ENCODE assay signal across 12 mouse cellular contexts in genomic region chr2:163919581-163919980, GRCm38 (mm10). TPM values are rescaled to one million over a fixed set of nuclear protein-coding genes. Genes with fewer than 3 reads are reported as not detected.
DNase-seq lines count a peak whose midpoint lies in the region; ATAC-seq and TF ChIP-seq lines count a peak whose summit lies in the region.
"Had no signal": no experiment of that assay in that cellular context is flagged by ENCODE, and none has a peak within 500 bp of the region (broad histone marks: within the 10 kb centered on the region; RNA-seq: fewer than 3 reads in every experiment).

No protein-coding gene starts in this region.

- 74% methylated on average over 3 of the region's 3 CpGs for WGBS in forebrain, embryonic 12.5 days
- WGBS in forebrain, embryonic 16.5 days = 75% methylated on average over 3 of the region's 3 CpGs
- 76% methylated on average over 3 of the region's 3 CpGs for WGBS in hindbrain, embryonic 16.5 days
- WGBS in neural tube, embryonic 15.5 days = 69% methylated on average over 3 of the region's 3 CpGs

- H3K36me3 ChIP-seq in forebrain, embryonic 12.5 days (replicated peaks) = no peaks in the 10 kb centered on the region
- H3K36me3 ChIP-seq in forebrain, embryonic 16.5 days (ENCODE audit: control insufficient read depth, insufficient read depth) = no peaks in the 10 kb centered on the region
- no peaks in the 10 kb centered on the region for H3K36me3 ChIP-seq in hindbrain, embryonic 16.5 days (ENCODE audit: control insufficient read depth, insufficient read depth, low read length)
- no peaks in the 10 kb centered on the region for H3K36me3 ChIP-seq in neural tube, embryonic 15.5 days
- H3K36me3 ChIP-seq: intestine, embryonic 15.5 days; liver, embryonic 13.5 days had no signal

- no peak overlapping the region; the same call in 1 of the 2 replicates for H3K4me3 ChIP-seq in forebrain, embryonic 12.5 days (replicated peaks)
- no peak overlapping the region; the same call in 1 of the 2 replicates for H3K4me3 ChIP-seq in forebrain, embryonic 16.5 days (replicated peaks; ENCODE audit: low read length)
- H3K4me3 ChIP-seq in left cerebral cortex, adult 2 months = peak overlapping the region; percentile 55
- peak overlapping the region; percentile 78; the same call in 1 of the 2 replicates for H3K4me3 ChIP-seq in hindbrain, embryonic 16.5 days (ENCODE audit: low read length)
- H3K4me3 ChIP-seq in neural tube, embryonic 15.5 days (replicated peaks) = peak overlapping the region; percentile 80; the same call in 1 of the 2 replicates
- H3K4me3 ChIP-seq: erythroblast, embryonic 14.5 days had no signal

- H3K4me2 ChIP-seq in forebrain, embryonic 12.5 days = peak overlapping the region; percentile 96
- H3K4me2 ChIP-seq in forebrain, embryonic 16.5 days (ENCODE audit: low read length) = no peak overlapping the region; the same call in 1 of the 2 replicates
- H3K4me2 ChIP-seq in hindbrain, embryonic 16.5 days (ENCODE audit: low read length) = peak overlapping the region; percentile 80
- H3K4me2 ChIP-seq in neural tube, embryonic 15.5 days = peak overlapping the region; percentile 81

- H3K9me3 ChIP-seq in forebrain, embryonic 12.5 days = no peaks in the 10 kb centered on the region
- H3K9me3 ChIP-seq in forebrain, embryonic 16.5 days (ENCODE audit: control insufficient read depth, low read length) = no peaks in the 10 kb centered on the region
- H3K9me3 ChIP-seq in hindbrain, embryonic 16.5 days (ENCODE audit: control insufficient read depth, low read length) = no peaks in the 10 kb centered on the region
- H3K9me3 ChIP-seq in neural tube, embryonic 15.5 days (replicated peaks) = no peaks in the 10 kb centered on the region
- H3K9me3 ChIP-seq: intestine, embryonic 15.5 days; liver, embryonic 13.5 days had no signal

- peaks cover 13% of the 10 kb centered on the region for H3K4me1 ChIP-seq in forebrain, embryonic 12.5 days
- peaks cover 18% of the 10 kb centered on the region for H3K4me1 ChIP-seq in forebrain, embryonic 16.5 days (replicated peaks; ENCODE audit: control insufficient read depth, insufficient read depth, low read length)
- H3K4me1 ChIP-seq in hindbrain, embryonic 16.5 days (ENCODE audit: control insufficient read depth, insufficient read depth, low read depth, low read length) = peaks cover 16% of the 10 kb centered on the region
- H3K4me1 ChIP-seq in neural tube, embryonic 15.5 days = peaks cover 45% of the 10 kb centered on the region
- H3K4me1 ChIP-seq: liver, embryonic 13.5 days had no signal

- no peak for TF ChIP-seq CTCF in left cerebral cortex, adult 2 months (IDR thresholded peaks at IDR 0.05)

- no peak for ATAC-seq in forebrain, embryonic 12.5 days (ENCODE audit: low FRiP score)
- no peak for ATAC-seq in forebrain, embryonic 16.5 days
- ATAC-seq in hindbrain, embryonic 16.5 days = no peak
- ATAC-seq in neural tube, embryonic 15.5 days (ENCODE audit: low FRiP score) = no peak

- no peak overlapping the region for H3K9ac ChIP-seq in forebrain, embryonic 12.5 days
- H3K9ac ChIP-seq in forebrain, embryonic 16.5 days (replicated peaks; ENCODE audit: low read depth, low read length) = no peak overlapping the region; the same call in 1 of the 2 replicates
- H3K9ac ChIP-seq in hindbrain, embryonic 16.5 days (ENCODE audit: low read depth, low read length) = peak overlapping the region; percentile 86; the same call in 1 of the 2 replicates
- H3K9ac ChIP-seq in neural tube, embryonic 15.5 days (replicated peaks) = no peak overlapping the region
- H3K9ac ChIP-seq: intestine, embryonic 15.5 days; liver, embryonic 13.5 days had no signal

- DNase-seq in left cerebral cortex, adult 2 months (ENCODE audit: extremely low spot score in 1 of 2, low spot score in 2 of 2) = no peak
- no peak for DNase-seq in left cerebral cortex, adult 11 months (ENCODE audit: low spot score)
- DNase-seq in left cerebral cortex, adult 8-10 months (ENCODE audit: low spot score in 2 of 2) = no peak
- DNase-seq in embryo, embryonic 9.5 days (ENCODE audit: extremely low spot score) = no peak
- DNase-seq: liver, embryonic 13.5 days; lung, postnatal 36 days had no signal

- intact Hi-C loops in left cerebral cortex, adult 2 months (cut with DNase I) = loop anchor here (2.0 kb wide), 1 partner anchor 61 kb away; no protein-coding TSS in a partner anchor

- H3K27ac ChIP-seq in forebrain, embryonic 12.5 days = no peak overlapping the region
- no peak overlapping the region for H3K27ac ChIP-seq in forebrain, embryonic 16.5 days (ENCODE audit: low read length)
- peak overlapping the region; percentile 90 for H3K27ac ChIP-seq in left cerebral cortex, adult 2 months
- H3K27ac ChIP-seq in hindbrain, embryonic 16.5 days (ENCODE audit: low read depth, low read length) = no peak overlapping the region
- no peak overlapping the region for H3K27ac ChIP-seq in neural tube, embryonic 15.5 days (replicated peaks)
- H3K27ac ChIP-seq: intestine, embryonic 15.5 days; liver, embryonic 13.5 days had no signal

- H3K27me3 ChIP-seq in forebrain, embryonic 12.5 days = peaks cover 76% of the 10 kb centered on the region
- peaks cover 40% of the 10 kb centered on the region for H3K27me3 ChIP-seq in forebrain, embryonic 16.5 days (replicated peaks; ENCODE audit: control insufficient read depth, insufficient read depth, low read length)
- no peaks in the 10 kb centered on the region for H3K27me3 ChIP-seq in hindbrain, embryonic 16.5 days (replicated peaks; ENCODE audit: control insufficient read depth, insufficient read depth, low read length)
- H3K27me3 ChIP-seq in neural tube, embryonic 15.5 days (replicated peaks) = peaks cover 26% of the 10 kb centered on the region

RNA-seq across cellular contexts. Expression of gene Rims4, which starts 1.1 kb away (rescaled TPM):
- 3.5 and 4.2 TPM in 2 replicates for polyA plus RNA-seq in forebrain, embryonic 12.5 days (2016; fragmentation: Nextera tagmentation; extraction: Ambion mirVana)
- polyA plus RNA-seq in forebrain, embryonic 16.5 days (2015; fragmentation: Nextera tagmentation; extraction: Ambion mirVana) = 7.0 and 9.8 TPM in 2 replicates
- total RNA-seq in left cerebral cortex, adult 2 months (2021) = 10 to 100 TPM; 85.4 to 89.5 TPM
- 7.9 and 16.6 TPM in 2 replicates for polyA plus RNA-seq in hindbrain, embryonic 16.5 days (2015; fragmentation: Nextera tagmentation; extraction: Ambion mirVana)
- polyA plus RNA-seq in neural tube, embryonic 15.5 days (2015; fragmentation: Nextera tagmentation; extraction: Ambion mirVana) = 13.0 and 17.8 TPM in 2 replicates
- 10 to 100 TPM; 64.3 to 72.1 (median 69.3) TPM for total RNA-seq in left cerebral cortex, adult 8-10 months (2022)
- polyA plus RNA-seq: erythroblast, embryonic 14.5 days had no signal

Comparison
In these comparisons a context has a peak if more than half of its experiments do, and no peak if none do; other contexts are left out.
1. H3K4me3 ChIP-seq: peak in left cerebral cortex, adult 2 months (single experiment), hindbrain, embryonic 16.5 days (single experiment) and neural tube, embryonic 15.5 days (single experiment); none in forebrain, embryonic 12.5 days (single experiment) and forebrain, embryonic 16.5 days (single experiment).